Mouse (Mus musculus): ENCODE data around the gene Toporsl. TPM values are rescaled to one million over a fixed set of nuclear protein-coding genes. Genes with fewer than 3 reads are reported as not detected.

Toporsl gene
- total and polyA plus RNA-seq, 3 experiments: not detected

GRCm38 (mm10) chr4:52659701-52660100, 63.6 kb downstream of the Toporsl start:
- no peak overlapping the region for H3K27ac ChIP-seq (ENCODE audit: control insufficient read depth, low read depth, low read length)
- DNase-seq (ENCODE audit: low read depth, low spot score): no peak
- no peak overlapping the region for H3K4me3 ChIP-seq (ENCODE audit: control insufficient read depth in 1 of 2, insufficient read depth in 1 of 2, low read depth in 2 of 2, low read length in 2 of 2)
- H3K4me1 ChIP-seq (ENCODE audit: control insufficient read depth in 1 of 2, insufficient read depth in 2 of 2, low read length in 2 of 2): no peaks in the 10 kb centered on the region
- no peaks in the 10 kb centered on the region for H3K9me3 ChIP-seq (replicated peaks; ENCODE audit: insufficient read depth, low read length)
- H3K27me3 ChIP-seq (ENCODE audit: control insufficient read depth in 1 of 2, insufficient read depth in 2 of 2, low read length in 2 of 2): no peaks in the 10 kb centered on the region
- no peaks in the 10 kb centered on the region for H3K36me3 ChIP-seq (ENCODE audit: control insufficient read depth in 1 of 2, insufficient read depth in 2 of 2, low read length in 2 of 2)
- no peak overlapping the region for H3K9ac ChIP-seq (ENCODE audit: control insufficient read depth, low read depth, low read length, poor library complexity, severe bottlenecking)
- H3K79me2 ChIP-seq (ENCODE audit: control insufficient read depth, insufficient read depth, low read length, poor library complexity): no peaks in the 10 kb centered on the region
- TF ChIP-seq RCOR1 (IDR thresholded peaks at IDR 0.05; ENCODE audit: low read depth, low read length) (no peak), POLR2AphosphoS5 (IDR thresholded peaks at IDR 0.05; ENCODE audit: borderline replicate concordance, low read depth, low read length) (no peak)

GRCm38 (mm10) chr4:52660701-52661117, 64.6 kb downstream of the Toporsl start:
- no peak overlapping the region for H3K9ac ChIP-seq (ENCODE audit: control insufficient read depth, low read depth, low read length, poor library complexity, severe bottlenecking)
- H3K36me3 ChIP-seq (ENCODE audit: control insufficient read depth in 1 of 2, insufficient read depth in 2 of 2, low read length in 2 of 2): no peaks in the 10 kb centered on the region
- H3K27ac ChIP-seq (ENCODE audit: control insufficient read depth, low read depth, low read length): no peak overlapping the region
- no peaks in the 10 kb centered on the region for H3K79me2 ChIP-seq (ENCODE audit: control insufficient read depth, insufficient read depth, low read length, poor library complexity)
- H3K9me3 ChIP-seq (replicated peaks; ENCODE audit: insufficient read depth, low read length): no peaks in the 10 kb centered on the region
- TF ChIP-seq POLR2A (IDR thresholded peaks at IDR 0.05; ENCODE audit: control insufficient read depth in 1 of 2, insufficient read depth in 1 of 2, low read depth in 1 of 2, low read length in 2 of 2, poor library complexity in 1 of 2) (no peak), CTCF (IDR thresholded peaks at IDR 0.05 in 2 of 3, conservative IDR thresholded peaks at IDR 0.05 in 1 of 3; ENCODE audit: control insufficient read depth in 1 of 3, insufficient read depth in 1 of 3, low read depth in 2 of 3, low read length in 3 of 3, poor library complexity in 1 of 3, severe bottlenecking in 1 of 3) (no peak), NELFE (IDR thresholded peaks at IDR 0.05; ENCODE audit: low read depth, low read length) (no peak), SMC3 (IDR thresholded peaks at IDR 0.05; ENCODE audit: low read depth, low read length) (no peak), ELF1 (IDR thresholded peaks at IDR 0.05; ENCODE audit: low read depth, low read length) (no peak), RAD21 (IDR thresholded peaks at IDR 0.05; ENCODE audit: low read depth, low read length) (no peak)
- H3K27me3 ChIP-seq (ENCODE audit: control insufficient read depth in 1 of 2, insufficient read depth in 2 of 2, low read length in 2 of 2): no peaks in the 10 kb centered on the region
- H3K4me3 ChIP-seq (ENCODE audit: control insufficient read depth in 1 of 2, insufficient read depth in 1 of 2, low read depth in 2 of 2, low read length in 2 of 2): no peak overlapping the region
- DNase-seq (ENCODE audit: low read depth, low spot score): no peak
- no peaks in the 10 kb centered on the region for H3K4me1 ChIP-seq (ENCODE audit: control insufficient read depth in 1 of 2, insufficient read depth in 2 of 2, low read length in 2 of 2)

GRCm38 (mm10) chr4:52661311-52661710, 65.2 kb downstream of the Toporsl start:
- TF ChIP-seq JUND (IDR thresholded peaks at IDR 0.05; ENCODE audit: low read depth, low read length) (no peak), MAX (IDR thresholded peaks at IDR 0.05; ENCODE audit: low read length) (no peak), GABPA (IDR thresholded peaks at IDR 0.05; ENCODE audit: low read depth, low read length) (no peak), ZMIZ1 (IDR thresholded peaks at IDR 0.05; ENCODE audit: low read depth, low read length) (no peak), ZNF384 (IDR thresholded peaks at IDR 0.05; ENCODE audit: low read depth, low read length) (no peak), MEF2A (IDR thresholded peaks at IDR 0.05; ENCODE audit: extremely low read depth, insufficient replicate concordance, low read depth, low read length, poor library complexity, severe bottlenecking) (no peak), HCFC1 (IDR thresholded peaks at IDR 0.05; ENCODE audit: low read depth, low read length) (no peak), MXI1 (IDR thresholded peaks at IDR 0.05; ENCODE audit: low read depth, low read length) (no peak), MAZ (IDR thresholded peaks at IDR 0.05; ENCODE audit: low read depth, low read length) (no peak), POLR2AphosphoS2 (IDR thresholded peaks at IDR 0.05; ENCODE audit: low read length) (no peak), MYC (IDR thresholded peaks at IDR 0.05; ENCODE audit: low read depth, low read length) (no peak), USF1 (IDR thresholded peaks at IDR 0.05; ENCODE audit: low read depth, low read length) (no peak), E2F4 (IDR thresholded peaks at IDR 0.05; ENCODE audit: borderline replicate concordance, low read depth, low read length) (no peak), RAD21 (IDR thresholded peaks at IDR 0.05; ENCODE audit: low read depth, low read length) (no peak), ZC3H11A (IDR thresholded peaks at IDR 0.05; ENCODE audit: low read depth, low read length) (no peak), ETS1 (IDR thresholded peaks at IDR 0.05; ENCODE audit: low read depth, low read length) (no peak), TAL1 (IDR thresholded peaks at IDR 0.05; ENCODE audit: low read length) (no peak)
- no peak overlapping the region for H3K4me3 ChIP-seq (ENCODE audit: control insufficient read depth in 1 of 2, insufficient read depth in 1 of 2, low read depth in 2 of 2, low read length in 2 of 2)
- no peak for DNase-seq (ENCODE audit: low read depth, low spot score)
- no peaks in the 10 kb centered on the region for H3K79me2 ChIP-seq (ENCODE audit: control insufficient read depth, insufficient read depth, low read length, poor library complexity)
- H3K27ac ChIP-seq (ENCODE audit: control insufficient read depth, low read depth, low read length): no peak overlapping the region
- no peak overlapping the region for H3K9ac ChIP-seq (ENCODE audit: control insufficient read depth, low read depth, low read length, poor library complexity, severe bottlenecking)
- no peaks in the 10 kb centered on the region for H3K36me3 ChIP-seq (ENCODE audit: control insufficient read depth in 1 of 2, insufficient read depth in 2 of 2, low read length in 2 of 2)
- no peaks in the 10 kb centered on the region for H3K9me3 ChIP-seq (replicated peaks; ENCODE audit: insufficient read depth, low read length)
- H3K4me1 ChIP-seq (ENCODE audit: control insufficient read depth in 1 of 2, insufficient read depth in 2 of 2, low read length in 2 of 2): no peaks in the 10 kb centered on the region
- H3K27me3 ChIP-seq (ENCODE audit: control insufficient read depth in 1 of 2, insufficient read depth in 2 of 2, low read length in 2 of 2): no peaks in the 10 kb centered on the region

Data from MEL (cell line).